Mouse (Mus musculus) intestine, postnatal 0 days (tissue): ENCODE measurements around the gene Hp1bp3. TPM values are rescaled to one million over a fixed set of nuclear protein-coding genes. Genes with fewer than 3 reads are reported as not detected.
A peak's percentile ranks its signal among the peaks of the same experiment; 100 is the strongest.

Experiments
- ATAC-seq: fragments of 200-750 bp; cut with Nextera tagmentation; 2 replicates; pipeline ENCODE4 v1.8.0; 2017; ENCODE audit warnings: mild to moderate bottlenecking, moderate TSS enrichment, moderate library complexity
- H3K27ac ChIP-seq: fragments of 300-500 bp; sonication (generic); 2 replicates; pipeline ENCODE4 v1.5.1; 2014; ENCODE audit warnings: mild to moderate bottlenecking, low read depth, low read length, moderate library complexity
- H3K27me3 ChIP-seq: fragments of 300-500 bp; sonication (generic); replicated peaks from 2 replicates; pipeline ENCODE4 v1.6.1; 2014; ENCODE audit warnings: low read length, mixed read lengths; ENCODE audit not compliant: control insufficient read depth, insufficient read depth
- H3K36me3 ChIP-seq: fragments of 300-500 bp; sonication (generic); 2 replicates; pipeline ENCODE4 v1.6.1; 2014; ENCODE audit warnings: mild to moderate bottlenecking, moderate library complexity; ENCODE audit not compliant: control insufficient read depth, insufficient read depth
- H3K4me1 ChIP-seq: fragments of 300-500 bp; sonication (generic); replicated peaks from 2 replicates; pipeline ENCODE4 v1.6.1; 2014; ENCODE audit warnings: antibody characterized with exemption, low read length, mixed read lengths; ENCODE audit not compliant: control insufficient read depth, insufficient read depth
- H3K4me2 ChIP-seq: fragments of 300-500 bp; sonication (generic); replicated peaks from 2 replicates; pipeline ENCODE4 v1.6.1; 2014; ENCODE audit warnings: low read depth, mild to moderate bottlenecking, moderate library complexity
- H3K4me3 ChIP-seq: fragments of 300-500 bp; sonication (generic); 2 replicates; pipeline ENCODE4 v1.5.1; 2014; ENCODE audit warnings: low read depth, low read length
- H3K9ac ChIP-seq: fragments of 300-500 bp; sonication (generic); 2 replicates; pipeline ENCODE4 v1.6.1; 2014; ENCODE audit warnings: mild to moderate bottlenecking, low read depth, low read length
- H3K9me3 ChIP-seq: fragments of 300-500 bp; sonication (generic); 2 replicates; pipeline ENCODE4 v1.6.1; 2016; ENCODE audit warnings: mixed run types; ENCODE audit not compliant: control insufficient read depth
- CTCF ChIP-seq: sonication (generic); IDR thresholded peaks from 2 replicates; pipeline ENCODE4 v1.5.1; 2016; ENCODE audit warnings: low read depth, mild to moderate bottlenecking, control low read depth, antibody characterized with exemption, moderate library complexity
- WGBS: fragments of 180-500 bp; shearing (Covaris S2); extraction: QIAGEN DNeasy Blood & Tissue Kit; methylation state at CpG from one replicate; pipeline ENCODE4 v1.1.7; 2014; 5-methylcytosine and 5-hydroxymethylcytosine counted together
- polyA plus RNA-seq: library from polyadenylated mRNA; unstranded; fragments of >200 nt; fragmentation: Nextera tagmentation; extraction: Ambion mirVana; gene quantifications from 2 replicates; pipeline ENCODE4 v1.2.1, GENCODE M21; 2015

Hp1bp3 gene
- polyA plus RNA-seq, 1 experiment from 2014 or later = 75.5 TPM

DNA sequence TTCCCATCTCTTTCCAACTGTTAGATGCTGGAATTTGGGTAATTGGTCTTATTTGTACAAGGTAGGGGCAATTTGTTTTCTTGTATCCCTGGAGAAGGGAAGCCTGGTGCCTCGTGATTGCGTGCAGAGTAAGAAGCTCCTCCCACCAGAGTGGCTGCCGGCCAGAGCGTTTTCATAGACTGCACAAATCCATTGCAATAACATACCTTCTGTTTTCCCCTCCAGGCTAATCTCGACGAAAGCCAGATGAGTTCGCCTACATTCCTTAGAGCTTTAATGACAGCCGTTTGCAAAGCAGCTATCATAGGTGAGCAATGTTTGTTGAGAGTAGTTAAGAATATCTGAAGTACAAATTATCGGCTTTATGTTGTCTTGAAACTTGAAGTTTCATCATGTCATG lies 14.4 kb upstream of the Hp1bp3 start:
- Histone ChIP-seq H3K27me3 (no peaks in the 10 kb centered on the region), H3K9ac (no peak overlapping the region), H3K27ac (no peak overlapping the region), H3K36me3 (peaks cover 72% of the 10 kb centered on the region), H3K4me1 (no peaks in the 10 kb centered on the region), H3K9me3 (no peaks in the 10 kb centered on the region), H3K4me3 (no peak overlapping the region), H3K4me2 (no peak overlapping the region)
- no peak for TF ChIP-seq CTCF
- 53% methylated on average over 9 of the region's 9 CpGs for WGBS
- no peak for ATAC-seq

DNA sequence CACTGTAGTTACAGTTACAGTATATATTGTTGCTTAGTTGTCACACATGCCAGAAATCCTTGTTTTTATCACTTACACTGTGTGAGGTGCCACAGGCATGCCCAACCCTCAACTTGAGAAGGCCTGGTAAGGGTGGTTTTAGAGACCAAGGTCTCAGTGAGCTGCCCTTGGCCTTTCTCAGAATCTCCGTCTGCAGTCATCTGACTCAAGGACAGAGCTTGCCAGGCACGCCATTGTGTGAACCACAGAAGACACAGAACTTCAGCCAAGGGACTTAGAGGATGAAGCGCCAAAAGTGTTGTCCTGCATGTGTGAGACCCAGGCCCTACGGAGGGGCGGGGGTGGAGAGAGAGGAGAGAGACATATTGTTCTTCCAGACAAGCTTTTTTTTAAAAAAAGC lies 6.0 kb upstream of the Hp1bp3 start:
- no peaks in the 10 kb centered on the region for H3K9me3 ChIP-seq
- no peak for ATAC-seq
- TF ChIP-seq CTCF = no peak
- H3K9ac ChIP-seq = no peak overlapping the region
- no peaks in the 10 kb centered on the region for H3K4me1 ChIP-seq
- no peak overlapping the region for H3K4me2 ChIP-seq
- H3K27me3 ChIP-seq = no peaks in the 10 kb centered on the region
- 90% methylated on average over 5 of the region's 5 CpGs for WGBS
- no peak overlapping the region for H3K27ac ChIP-seq
- peaks cover 28% of the 10 kb centered on the region for H3K36me3 ChIP-seq
- H3K4me3 ChIP-seq = no peak overlapping the region

DNA sequence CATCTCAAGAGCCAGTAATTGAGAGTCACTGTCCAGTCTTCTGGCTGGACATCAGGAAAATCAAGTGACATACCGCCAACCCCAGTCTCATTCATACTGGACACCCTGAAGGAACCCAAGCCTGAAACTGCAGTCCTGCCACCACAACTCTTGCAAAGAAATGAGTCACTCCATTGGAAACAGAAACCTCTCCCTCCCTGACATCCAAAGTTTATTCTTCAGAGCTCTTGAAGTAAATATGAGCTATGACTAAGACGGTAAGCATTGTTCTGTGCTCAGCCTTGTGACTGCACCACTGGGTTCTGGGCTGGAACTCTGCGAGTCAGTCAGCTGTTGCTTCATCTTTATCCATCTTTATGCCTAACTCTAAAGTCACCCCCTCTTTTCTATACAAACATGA lies 2.2 kb upstream of the Hp1bp3 start:
- H3K27ac ChIP-seq = no peak overlapping the region
- WGBS = 56% methylated on average over 3 of the region's 3 CpGs

DNA sequence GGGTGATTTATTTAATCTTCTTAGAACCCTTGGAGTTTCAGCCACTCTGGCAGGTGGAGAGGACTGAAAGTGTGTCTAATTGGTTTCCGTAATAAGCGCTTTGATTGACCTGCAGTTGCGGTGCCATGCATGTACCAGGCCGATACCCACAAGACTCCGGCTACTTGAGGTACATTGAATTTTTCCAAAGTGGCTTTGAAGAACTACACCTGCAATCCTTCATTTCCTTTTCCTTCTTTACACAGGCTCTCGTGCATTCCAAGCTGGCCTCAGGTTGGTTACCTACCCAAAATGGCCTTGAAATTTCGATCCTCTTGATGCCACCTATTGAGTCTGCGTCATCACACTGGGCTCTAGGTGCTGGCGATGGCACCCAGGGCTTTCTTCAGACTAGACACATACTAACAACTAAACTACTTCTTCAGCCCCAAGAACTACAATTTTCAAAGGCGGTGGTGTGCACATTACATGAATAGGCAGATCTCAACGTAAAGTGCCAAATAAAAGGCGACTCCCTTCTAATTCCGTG lies 361 bp upstream of the Hp1bp3 start:
- WGBS = 41% methylated on average over 13 of the region's 13 CpGs
- Histone ChIP-seq H3K4me2 (peak overlapping the region; percentile 76), H3K9me3 (no peaks in the 10 kb centered on the region), H3K4me3 (peak overlapping the region; percentile 94), H3K27ac (peak overlapping the region; percentile 100), H3K4me1 (peaks cover 11% of the 10 kb centered on the region; the same call in 1 of the 2 replicates), H3K9ac (peak overlapping the region; percentile 99), H3K27me3 (no peaks in the 10 kb centered on the region), H3K36me3 (no peaks in the 10 kb centered on the region)
- TF ChIP-seq CTCF = no peak
- no peak for ATAC-seq

More for the DNA sequence above, 2.2 kb upstream of the Hp1bp3 start:
- H3K4me2 ChIP-seq = no peak overlapping the region
- no peak overlapping the region for H3K9ac ChIP-seq
- no peak for TF ChIP-seq CTCF
- peaks cover 6% of the 10 kb centered on the region; the same call in 1 of the 2 replicates for H3K36me3 ChIP-seq
- H3K27me3 ChIP-seq = no peaks in the 10 kb centered on the region
- H3K4me1 ChIP-seq = peaks cover 11% of the 10 kb centered on the region; the same call in 1 of the 2 replicates
- ATAC-seq = no peak
- no peak overlapping the region for H3K4me3 ChIP-seq
- H3K9me3 ChIP-seq = no peaks in the 10 kb centered on the region

DNA sequence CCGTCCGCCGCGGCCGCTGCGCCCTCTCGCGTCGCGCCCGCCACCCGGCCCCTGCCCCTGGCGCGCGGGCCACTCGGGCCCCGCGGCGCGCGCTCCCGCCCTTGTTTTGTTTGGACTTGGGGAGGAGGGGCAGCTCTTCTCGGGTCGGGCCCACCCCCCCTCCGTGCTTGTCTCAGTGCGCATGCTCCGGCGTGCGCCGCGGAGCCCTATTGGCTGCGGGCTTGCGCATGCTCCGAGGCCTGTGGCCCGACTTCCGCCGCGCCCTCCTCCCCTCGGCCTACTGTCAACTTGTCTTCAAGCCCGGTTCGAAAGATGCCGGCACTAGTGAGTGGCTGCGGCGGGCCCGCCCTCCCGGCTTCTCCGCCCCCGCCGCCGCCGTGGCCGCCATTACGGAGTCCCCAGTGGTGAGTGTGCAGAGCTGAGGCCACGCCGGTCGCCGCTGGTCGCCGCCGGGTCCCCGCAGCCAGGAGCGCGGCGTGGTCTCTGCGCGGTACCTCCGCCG lies 846 bp downstream of the Hp1bp3 start:
- peak; percentile 17 for TF ChIP-seq CTCF
- peak overlapping the region; percentile 99 for H3K9ac ChIP-seq
- WGBS = under 1% methylated on average over 62 of the region's 68 CpGs

DNA sequence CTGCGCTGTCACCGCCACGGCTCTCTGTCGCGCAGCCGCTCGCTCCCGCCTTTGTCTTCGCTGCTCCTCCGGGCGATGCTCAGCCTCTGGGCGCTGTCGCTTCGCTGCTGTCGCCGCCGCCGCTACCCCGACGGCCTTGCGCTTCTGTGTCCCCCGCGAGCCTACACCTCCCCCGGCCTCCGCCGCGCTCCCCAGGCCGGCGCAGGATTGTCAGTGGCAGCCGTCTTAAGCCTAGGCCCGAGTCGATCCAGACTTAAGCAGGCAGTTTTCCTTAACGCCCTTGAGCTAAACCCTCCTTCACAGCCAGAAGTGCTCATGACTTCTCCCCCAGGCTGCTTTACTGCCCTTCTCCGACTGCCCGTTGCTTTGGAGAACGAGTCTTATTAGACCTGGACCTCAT lies 1.3 kb downstream of the Hp1bp3 start:
- Histone ChIP-seq H3K4me2 (peak overlapping the region; percentile 81), H3K9me3 (no peaks in the 10 kb centered on the region), H3K4me3 (peak overlapping the region; percentile 94), H3K4me1 (peaks cover 11% of the 10 kb centered on the region; the same call in 1 of the 2 replicates), H3K9ac (peak overlapping the region; percentile 95), H3K27ac (peak overlapping the region; percentile 100), H3K36me3 (peaks cover 6% of the 10 kb centered on the region), H3K27me3 (no peaks in the 10 kb centered on the region)
- TF ChIP-seq CTCF = no peak; the same call in 1 of the 2 replicates
- WGBS = under 1% methylated on average over 36 of the region's 36 CpGs
- peak; percentile 20; the same call in 1 of the 2 replicates for ATAC-seq

More for the DNA sequence above, 846 bp downstream of the Hp1bp3 start:
- Histone ChIP-seq H3K9me3 (no peaks in the 10 kb centered on the region), H3K4me1 (peaks cover 11% of the 10 kb centered on the region; the same call in 1 of the 2 replicates), H3K36me3 (peaks cover 1% of the 10 kb centered on the region; the same call in 1 of the 2 replicates), H3K27me3 (no peaks in the 10 kb centered on the region), H3K4me2 (peak overlapping the region; percentile 81), H3K4me3 (peak overlapping the region; percentile 94), H3K27ac (peak overlapping the region; percentile 100)
- peak; percentile 96 for ATAC-seq
